Mouse (Mus musculus) MEL (cell line): ENCODE results near the gene Angptl4. TPM values are rescaled to one million over a fixed set of nuclear protein-coding genes. Genes with fewer than 3 reads are reported as not detected.

Source experiments
- DNase-seq: peaks from one replicate; pipeline ENCODE4 v3.0.0; 2011; ENCODE audit warnings: low read depth, low spot score
- H3K27ac ChIP-seq: 2 replicates; pipeline ENCODE4 v1.5.1; 2012; ENCODE audit warnings: low read depth, mild to moderate bottlenecking, control low read depth, low read length, moderate library complexity; ENCODE audit not compliant: control insufficient read depth
- H3K27me3 ChIP-seq, 2 experiments: fragments of 150-350 bp in 1 of 2; sonication (generic) in 1 of 2; 2 replicates each; pipeline ENCODE4 v1.6.1; 2012; ENCODE audit warnings: low read length in 2 of 2, mild to moderate bottlenecking in 2 of 2, improper control_type of control experiment in 1 of 2, moderate library complexity in 1 of 2; ENCODE audit not compliant: insufficient read depth in 2 of 2, control insufficient read depth in 1 of 2
- H3K36me3 ChIP-seq, 2 experiments: 2 replicates each; pipeline ENCODE4 v1.6.1; 2012 to 2014; ENCODE audit warnings: low read length in 2 of 2, improper control_type of control experiment in 1 of 2, inconsistent platforms in 1 of 2, mild to moderate bottlenecking in 1 of 2; ENCODE audit not compliant: insufficient read depth in 2 of 2, control insufficient read depth in 1 of 2
- H3K4me1 ChIP-seq, 2 experiments: fragments of 150-350 bp in 1 of 2; sonication (generic) in 1 of 2; 2 replicates each; pipeline ENCODE4 v1.6.1; 2012; ENCODE audit warnings: low read length in 2 of 2, improper control_type of control experiment in 1 of 2, mild to moderate bottlenecking in 1 of 2; ENCODE audit not compliant: insufficient read depth in 2 of 2, control insufficient read depth in 1 of 2
- H3K4me3 ChIP-seq, 2 experiments: fragments of 150-350 bp in 1 of 2; sonication (generic) in 1 of 2; 2 replicates each; pipeline ENCODE4 v1.5.1; 2012; ENCODE audit warnings: low read depth in 2 of 2, low read length in 2 of 2, mild to moderate bottlenecking in 2 of 2, moderate library complexity in 2 of 2, control low read depth in 1 of 2, improper control_type of control experiment in 1 of 2; ENCODE audit not compliant: control insufficient read depth in 1 of 2, insufficient read depth in 1 of 2
- H3K79me2 ChIP-seq: 2 replicates; pipeline ENCODE4 v1.6.1; 2012; ENCODE audit warnings: mild to moderate bottlenecking, low read length, moderate library complexity; ENCODE audit not compliant: control insufficient read depth, poor library complexity, insufficient read depth
- H3K9ac ChIP-seq: 2 replicates; pipeline ENCODE4 v1.6.1; 2012; ENCODE audit warnings: low read depth, mild to moderate bottlenecking, control low read depth, low read length, moderate library complexity; ENCODE audit not compliant: control insufficient read depth, poor library complexity, severe bottlenecking
- H3K9me3 ChIP-seq: fragments of 150-350 bp; sonication (generic); replicated peaks from 2 replicates; pipeline ENCODE4 v1.6.1; 2012; ENCODE audit warnings: mild to moderate bottlenecking, low read length, improper control_type of control experiment, moderate library complexity; ENCODE audit not compliant: insufficient read depth
- BHLHE40 ChIP-seq: IDR thresholded peaks from 2 replicates; pipeline ENCODE4 v1.6.1; 2012; ENCODE audit warnings: low read depth, mild to moderate bottlenecking, inconsistent platforms, low read length, improper control_type of control experiment, borderline replicate concordance
- CTCF ChIP-seq, 3 experiments: IDR thresholded peaks in 2 of 3; conservative IDR thresholded peaks in 1 of 3; 2 replicates each; pipeline ENCODE4 v1.5.1; 2011 to 2012; ENCODE audit warnings: low read length in 3 of 3, low read depth in 2 of 3, mild to moderate bottlenecking in 2 of 3, improper control_type of control experiment in 1 of 3, inconsistent platforms in 1 of 3, mixed read lengths in 1 of 3, moderate library complexity in 1 of 3; ENCODE audit not compliant: control insufficient read depth in 1 of 3, insufficient read depth in 1 of 3, poor library complexity in 1 of 3, severe bottlenecking in 1 of 3
- ELF1 ChIP-seq: IDR thresholded peaks from 2 replicates; pipeline ENCODE4 v1.6.1; 2014; ENCODE audit warnings: low read depth, mild to moderate bottlenecking, inconsistent platforms, low read length, improper control_type of control experiment, moderate library complexity
- ETS1 ChIP-seq: IDR thresholded peaks from 2 replicates; pipeline ENCODE4 v1.6.1; 2012; ENCODE audit warnings: low read depth, mild to moderate bottlenecking, inconsistent platforms, low read length, improper control_type of control experiment, moderate library complexity
- GATA1 ChIP-seq: IDR thresholded peaks from 2 replicates; pipeline ENCODE4 v1.6.1; 2011; ENCODE audit warnings: low read depth, low read length, improper control_type of control experiment
- HCFC1 ChIP-seq: IDR thresholded peaks from 2 replicates; pipeline ENCODE4 v1.6.1; 2012; ENCODE audit warnings: low read depth, mild to moderate bottlenecking, inconsistent platforms, low read length, improper control_type of control experiment, moderate library complexity
- KAT2A ChIP-seq: conservative IDR thresholded peaks from 2 replicates; pipeline ENCODE4 v1.6.1; 2012; ENCODE audit warnings: low read depth, low read length, improper control_type of control experiment, inconsistent platforms
- MAFK ChIP-seq: IDR thresholded peaks from 2 replicates; pipeline ENCODE4 v1.6.1; 2011; ENCODE audit warnings: low read depth, mild to moderate bottlenecking, low read length, improper control_type of control experiment, borderline replicate concordance
- MAX ChIP-seq: IDR thresholded peaks from 2 replicates; pipeline ENCODE4 v1.6.1; 2011; ENCODE audit warnings: low read length, improper control_type of control experiment
- MAZ ChIP-seq: IDR thresholded peaks from 2 replicates; pipeline ENCODE4 v1.6.1; 2012; ENCODE audit warnings: low read depth, mild to moderate bottlenecking, inconsistent platforms, low read length, improper control_type of control experiment
- MEF2A ChIP-seq: IDR thresholded peaks from 2 replicates; pipeline ENCODE4 v1.6.1; 2014; ENCODE audit warnings: low read depth, mild to moderate bottlenecking, inconsistent platforms, low read length, improper control_type of control experiment; ENCODE audit not compliant: poor library complexity, insufficient replicate concordance, severe bottlenecking; ENCODE audit errors: extremely low read depth
- MYC ChIP-seq: IDR thresholded peaks from 2 replicates; pipeline ENCODE4 v1.6.1; 2011; ENCODE audit warnings: low read depth, mild to moderate bottlenecking, low read length, improper control_type of control experiment, moderate library complexity
- NELFE ChIP-seq: IDR thresholded peaks from 2 replicates; pipeline ENCODE4 v1.6.1; 2011; ENCODE audit warnings: low read depth, low read length, improper control_type of control experiment
- NRF1 ChIP-seq: IDR thresholded peaks from 2 replicates; pipeline ENCODE4 v1.6.1; 2014; ENCODE audit warnings: low read depth, mild to moderate bottlenecking, inconsistent platforms, low read length, improper control_type of control experiment, moderate library complexity; ENCODE audit not compliant: poor library complexity, insufficient read depth, severe bottlenecking
- POLR2A ChIP-seq, 2 experiments: IDR thresholded peaks; 2 replicates each; pipeline ENCODE4 v1.6.1; 2011 to 2012; ENCODE audit warnings: low read length in 2 of 2, mild to moderate bottlenecking in 2 of 2, control low read depth in 1 of 2, improper control_type of control experiment in 1 of 2, low read depth in 1 of 2, moderate library complexity in 1 of 2; ENCODE audit not compliant: control insufficient read depth in 1 of 2, insufficient read depth in 1 of 2, poor library complexity in 1 of 2
- POLR2AphosphoS2 ChIP-seq: IDR thresholded peaks from 2 replicates; pipeline ENCODE4 v1.6.1; 2011; ENCODE audit warnings: low read length, improper control_type of control experiment
- RAD21 ChIP-seq: IDR thresholded peaks from 2 replicates; pipeline ENCODE4 v1.6.1; 2011; ENCODE audit warnings: mild to moderate bottlenecking, low read depth, low read length, improper control_type of control experiment
- RCOR1 ChIP-seq: IDR thresholded peaks from 2 replicates; pipeline ENCODE4 v1.6.1; 2012; ENCODE audit warnings: low read depth, mild to moderate bottlenecking, inconsistent platforms, low read length, improper control_type of control experiment
- SIN3A ChIP-seq: IDR thresholded peaks from 2 replicates; pipeline ENCODE4 v1.6.1; 2012; ENCODE audit warnings: low read length, improper control_type of control experiment, inconsistent platforms
- SMC3 ChIP-seq: IDR thresholded peaks from 2 replicates; pipeline ENCODE4 v1.6.1; 2011; ENCODE audit warnings: low read depth, low read length, improper control_type of control experiment
- TBP ChIP-seq: IDR thresholded peaks from 2 replicates; pipeline ENCODE4 v1.8.0; 2011; ENCODE audit warnings: low read depth, low read length, improper control_type of control experiment
- TCF12 ChIP-seq: IDR thresholded peaks from 2 replicates; pipeline ENCODE4 v1.6.1; 2014; ENCODE audit warnings: low read depth, mild to moderate bottlenecking, inconsistent platforms, low read length, improper control_type of control experiment, moderate library complexity
- USF1 ChIP-seq: IDR thresholded peaks from 2 replicates; pipeline ENCODE4 v1.6.1; 2014; ENCODE audit warnings: low read depth, mild to moderate bottlenecking, inconsistent platforms, low read length, improper control_type of control experiment, moderate library complexity
- ZC3H11A ChIP-seq: IDR thresholded peaks from 2 replicates; pipeline ENCODE4 v1.6.1; 2012; ENCODE audit warnings: low read depth, mild to moderate bottlenecking, inconsistent platforms, low read length, improper control_type of control experiment
- ZNF384 ChIP-seq: IDR thresholded peaks from 2 replicates; pipeline ENCODE4 v1.6.1; 2012; ENCODE audit warnings: low read depth, mild to moderate bottlenecking, inconsistent platforms, low read length, improper control_type of control experiment
- polyA plus RNA-seq, 2 experiments: library from polyadenylated mRNA; stranded (reverse) in 1 of 2; unstranded in 1 of 2; fragments of >175 nt in 1 of 2; fragments of >200 nt in 1 of 2; gene quantifications; 2 replicates each; pipeline versions ENCODE4 v1.2.1 to v1.2.4; 2012; ENCODE audit warnings: low replicate concordance in 2 of 2, low read depth in 1 of 2; ENCODE audit not compliant: insufficient read length in 2 of 2, insufficient read depth in 1 of 2, missing spikeins in 1 of 2
- total RNA-seq: library from RNA; depleted of rRNA; stranded (reverse); fragments of 300-350 nt; gene quantifications from 2 replicates; pipeline ENCODE4 v1.2.3, GENCODE M21; 2012

The Angptl4 gene
- total and polyA plus RNA-seq, 3 experiments: 13.5 to 15.8 TPM; not detected in 1

DNA sequence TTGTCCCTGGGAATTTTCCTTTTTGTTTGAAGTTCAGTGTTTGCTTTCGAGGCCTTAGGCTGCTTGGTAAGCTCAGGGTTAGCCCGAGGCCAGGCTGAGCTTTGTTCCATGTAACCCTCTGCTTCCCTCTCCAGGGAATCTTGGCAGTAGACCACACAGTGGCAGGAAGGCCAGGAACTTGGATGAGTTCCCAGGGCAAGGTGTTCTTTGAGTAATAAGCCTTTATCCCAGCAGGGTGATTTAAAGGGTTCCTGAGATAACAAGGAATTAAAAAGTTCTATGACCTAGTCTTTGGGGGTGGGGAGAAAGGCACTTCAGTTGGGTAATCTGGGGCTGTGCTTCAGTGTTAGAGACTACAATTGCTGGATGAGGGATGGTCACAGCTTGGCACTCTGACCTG is 47.3 kb upstream of the Angptl4 start:
- peaks cover 11 to 13% of the 10 kb centered on the region in 2 experiments for H3K36me3 ChIP-seq
- no peak for DNase-seq
- no peaks in the 10 kb centered on the region for H3K27me3 ChIP-seq
- no peaks in the 10 kb centered on the region for H3K9me3 ChIP-seq
- no peak overlapping the region for H3K4me3 ChIP-seq
- H3K79me2 ChIP-seq: peaks cover 28% of the 10 kb centered on the region
- TF ChIP-seq MAX (no peak), ZNF384 (no peak), MYC (no peak), ELF1 (no peak), TBP (no peak), SMC3 (no peak), POLR2AphosphoS2 (no peak), MAZ (no peak), MEF2A (no peak), POLR2A (IDR thresholded peaks at IDR 0.05; ENCODE audit: control insufficient read depth in 1 of 2, insufficient read depth in 1 of 2, low read depth in 1 of 2, low read length in 2 of 2, poor library complexity in 1 of 2) (no peak)
- no peak overlapping the region for H3K27ac ChIP-seq
- peaks cover 0 to 5% of the 10 kb centered on the region in 2 experiments; a peak in 2 of 4 replicates for H3K4me1 ChIP-seq
- no peak overlapping the region for H3K9ac ChIP-seq

DNA sequence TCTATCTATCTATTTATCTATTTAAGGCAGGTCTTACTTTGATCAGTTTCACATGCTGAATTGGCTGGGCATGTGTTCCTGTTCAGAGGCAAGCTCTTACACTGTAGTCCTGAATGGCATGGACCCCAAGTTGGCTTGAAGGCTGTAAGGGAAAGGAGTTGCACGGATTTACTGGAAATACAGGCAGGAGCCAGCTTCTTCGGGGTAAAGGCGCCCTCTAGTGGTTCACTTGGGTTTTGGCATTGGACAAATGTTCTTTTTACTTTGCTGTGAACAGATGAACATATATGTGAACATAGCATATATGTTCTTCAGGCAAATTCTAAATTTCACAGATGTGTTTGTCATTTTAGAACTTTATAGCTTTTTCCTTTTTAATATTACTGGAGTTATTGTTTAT is 45.2 kb upstream of the Angptl4 start:
- H3K79me2 ChIP-seq: peaks cover 42% of the 10 kb centered on the region
- H3K36me3 ChIP-seq: peaks cover 23 to 27% of the 10 kb centered on the region in 2 experiments
- no peak overlapping the region for H3K9ac ChIP-seq

More for the DNA sequence above, 45.2 kb upstream of the Angptl4 start:
- Histone ChIP-seq H3K4me1 (peaks cover 0 to 11% of the 10 kb centered on the region in 2 experiments; a peak in 2 of 4 replicates), H3K9me3 (no peaks in the 10 kb centered on the region)
- TF ChIP-seq TCF12 (no peak), ZC3H11A (peak; percentile 61), MEF2A (no peak), SIN3A (peak; percentile 19; the same call in 1 of the 2 replicates), POLR2A (IDR thresholded peaks at IDR 0.05; ENCODE audit: control insufficient read depth in 1 of 2, insufficient read depth in 1 of 2, low read depth in 1 of 2, low read length in 2 of 2, poor library complexity in 1 of 2) (peak in 1 of 2 experiments; percentile 14; a peak in 1 of 4 replicates), NRF1 (no peak), CTCF (IDR thresholded peaks at IDR 0.05 in 2 of 3, conservative IDR thresholded peaks at IDR 0.05 in 1 of 3; ENCODE audit: control insufficient read depth in 1 of 3, insufficient read depth in 1 of 3, low read depth in 2 of 3, low read length in 3 of 3, poor library complexity in 1 of 3, severe bottlenecking in 1 of 3) (peak; percentile 87 to 88 (median 87)), BHLHE40 (no peak), MAFK (no peak), NELFE (no peak), GATA1 (0 out of 2 replicates have a peak, but pooled peaks have one; percentile 2), ELF1 (no peak), RCOR1 (no peak), KAT2A (no peak), SMC3 (peak; percentile 68), RAD21 (peak; percentile 75), ETS1 (no peak), USF1 (no peak), HCFC1 (0 out of 2 replicates have a peak, but pooled peaks have one; percentile 39), ZNF384 (no peak)
- TF ChIP-seq, all 39 proteins: peak for 8
- no peaks in the 10 kb centered on the region for H3K27me3 ChIP-seq
- no peak overlapping the region for H3K4me3 ChIP-seq
- peak; percentile 85 for DNase-seq
- no peak overlapping the region for H3K27ac ChIP-seq
